In the genomic region with DNA sequence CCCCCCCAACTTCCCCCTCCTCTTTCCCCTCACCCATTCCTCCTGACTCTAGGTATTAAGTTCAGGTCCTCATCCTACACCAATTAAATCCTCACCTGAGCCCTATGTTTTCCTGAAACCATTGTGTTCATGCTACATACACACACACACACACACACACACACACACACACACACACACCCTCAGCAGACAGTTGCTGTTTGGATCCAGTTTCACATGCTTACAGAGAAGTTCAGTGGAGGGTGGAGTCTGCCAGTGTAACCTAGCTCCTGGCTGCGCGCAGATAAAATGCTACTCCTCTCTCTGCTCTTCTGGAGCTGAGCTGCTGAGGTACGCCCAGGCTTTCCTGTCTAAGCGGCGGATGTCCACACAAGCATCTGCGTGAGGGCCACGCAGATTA, we compare ENCODE assay signal across 22 mouse cellular contexts.
DNase-seq lines count a peak whose midpoint lies in the region; ATAC-seq and TF ChIP-seq lines count a peak whose summit lies in the region.
"Had no signal": no experiment of that assay in that cellular context is flagged by ENCODE, and none has a peak within 500 bp of the region (broad histone marks: within the 10 kb centered on the region; RNA-seq: fewer than 3 reads in every experiment).

No protein-coding gene starts in this region.

- no peak for TF ChIP-seq CTCF in kidney, adult 2 months (conservative IDR thresholded peaks at IDR 0.05; ENCODE audit: insufficient read depth, insufficient read length, low read depth, low read length)

- peaks cover 54% of the 10 kb centered on the region for H3K4me1 ChIP-seq in heart, embryonic 10.5 days
- peaks cover 11% of the 10 kb centered on the region; the same call in 1 of the 2 replicates for H3K4me1 ChIP-seq in kidney, embryonic 14.5 days (ENCODE audit: control insufficient read depth, insufficient read depth, low read length)
- peaks cover 5% of the 10 kb centered on the region; the same call in 1 of the 2 replicates for H3K4me1 ChIP-seq in kidney, adult 2 months (ENCODE audit: control insufficient read depth, insufficient read depth, low read length)
- H3K4me1 ChIP-seq in liver, embryonic 11.5 days (replicated peaks; ENCODE audit: control insufficient read depth, insufficient read depth, low read length), result no peaks in the 10 kb centered on the region

- no peak overlapping the region for H3K9ac ChIP-seq in kidney, embryonic 14.5 days (ENCODE audit: low read depth, low read length)
- H3K9ac ChIP-seq in liver, embryonic 11.5 days (ENCODE audit: low read depth, low read length), result no peak overlapping the region
- H3K9ac ChIP-seq: forebrain, embryonic 13.5 days; limb, embryonic 15.5 days; lung, embryonic 15.5 days had no signal

- peak overlapping the region; percentile 69 for H3K27ac ChIP-seq in heart, embryonic 10.5 days
- no peak overlapping the region for H3K27ac ChIP-seq in kidney, embryonic 14.5 days (ENCODE audit: low read depth, low read length)
- no peak overlapping the region for H3K27ac ChIP-seq in kidney, adult 2 months (ENCODE audit: insufficient read depth, low read depth, low read length)
- H3K27ac ChIP-seq in liver, embryonic 11.5 days (ENCODE audit: low read depth, low read length), result no peak overlapping the region
- H3K27ac ChIP-seq: forebrain, embryonic 13.5 days; limb, embryonic 15.5 days; lung, embryonic 15.5 days had no signal

- no peak overlapping the region for H3K4me2 ChIP-seq in kidney, embryonic 14.5 days (replicated peaks; ENCODE audit: low read depth, low read length)
- no peak overlapping the region for H3K4me2 ChIP-seq in liver, embryonic 11.5 days
- H3K4me2 ChIP-seq: forebrain, embryonic 13.5 days; limb, embryonic 15.5 days; lung, embryonic 15.5 days had no signal

- DNase-seq in heart, embryonic 10.5 days (ENCODE audit: low spot score), result peak; percentile 87
- DNase-seq in heart, adult 11 months, result no peak
- DNase-seq in kidney, adult 2 months, result no peak
- DNase-seq in embryo, embryonic 11 days, result peak; percentile 27
- peak; percentile 34 for DNase-seq in liver, embryonic 11.5 days (ENCODE audit: low spot score)
- no peak for DNase-seq in thymus, postnatal 25 days
- DNase-seq: adrenal gland, postnatal 10 days; cerebellum, adult 11-12 months; cerebellum, postnatal 25 days; gastrocnemius, postnatal 36 days; kidney, postnatal 25 days; midbrain, embryonic 14.5 days; right cerebral cortex, postnatal 4 days; thymus, postnatal 36 days had no signal

- peak; percentile 74 for ATAC-seq in kidney, embryonic 14.5 days (ENCODE audit: low FRiP score, low TSS enrichment)
- peak; percentile 89 for ATAC-seq in liver, embryonic 11.5 days (replicated peaks; ENCODE audit: low FRiP score)
- no peak for ATAC-seq in megakaryocyte progenitor cell, adult 5-6 weeks (replicated peaks; ENCODE audit: poor library complexity)
- ATAC-seq: forebrain, embryonic 13.5 days; inflammation-experienced regulatory T-cells, adult 6 months had no signal

- no peak overlapping the region for H3K4me3 ChIP-seq in heart, embryonic 10.5 days
- H3K4me3 ChIP-seq in kidney, embryonic 14.5 days (ENCODE audit: low read length), result no peak overlapping the region
- no peak overlapping the region for H3K4me3 ChIP-seq in kidney, adult 2 months (ENCODE audit: insufficient read depth, low read depth, low read length)
- no peak overlapping the region for H3K4me3 ChIP-seq in liver, embryonic 11.5 days (ENCODE audit: low read depth, low read length)
- H3K4me3 ChIP-seq: forebrain, embryonic 13.5 days; limb, embryonic 15.5 days; lung, embryonic 15.5 days; myocyte had no signal

- no peaks in the 10 kb centered on the region for H3K36me3 ChIP-seq in heart, embryonic 10.5 days
- no peaks in the 10 kb centered on the region for H3K36me3 ChIP-seq in kidney, embryonic 14.5 days (ENCODE audit: control insufficient read depth, insufficient read depth, low read length)
- H3K36me3 ChIP-seq in kidney, adult 2 months (ENCODE audit: control insufficient read depth, insufficient read depth, low read length), result no peaks in the 10 kb centered on the region
- H3K36me3 ChIP-seq in liver, embryonic 11.5 days (ENCODE audit: control insufficient read depth, insufficient read depth, low read length), result no peaks in the 10 kb centered on the region
- H3K36me3 ChIP-seq: limb, embryonic 15.5 days; lung, embryonic 15.5 days had no signal

- H3K27me3 ChIP-seq in heart, embryonic 10.5 days (ENCODE audit: insufficient read depth, poor library complexity, severe bottlenecking), result no peaks in the 10 kb centered on the region
- no peaks in the 10 kb centered on the region for H3K27me3 ChIP-seq in kidney, embryonic 14.5 days (ENCODE audit: control insufficient read depth, insufficient read depth, low read length)
- no peaks in the 10 kb centered on the region for H3K27me3 ChIP-seq in kidney, adult 2 months (replicated peaks; ENCODE audit: control insufficient read depth, insufficient read depth, low read length)
- no peaks in the 10 kb centered on the region for H3K27me3 ChIP-seq in liver, embryonic 11.5 days (replicated peaks; ENCODE audit: control insufficient read depth, insufficient read depth, low read length)
- H3K27me3 ChIP-seq: CH12.LX; forebrain, embryonic 13.5 days; limb, embryonic 15.5 days; lung, embryonic 15.5 days had no signal

- H3K9me3 ChIP-seq in heart, embryonic 10.5 days, result no peaks in the 10 kb centered on the region
- no peaks in the 10 kb centered on the region for H3K9me3 ChIP-seq in kidney, embryonic 14.5 days (ENCODE audit: control insufficient read depth, low read length)
- no peaks in the 10 kb centered on the region for H3K9me3 ChIP-seq in liver, embryonic 11.5 days (ENCODE audit: control insufficient read depth, low read length)
- H3K9me3 ChIP-seq: forebrain, embryonic 13.5 days; limb, embryonic 15.5 days; lung, embryonic 15.5 days had no signal

- TF ChIP-seq POLR2A in kidney, adult 2 months (IDR thresholded peaks at IDR 0.05; ENCODE audit: low read depth, low read length), result no peak

- WGBS in heart, embryonic 10.5 days, result 31% methylated on average over 7 of the region's 7 CpGs
- 41% methylated on average over 7 of the region's 7 CpGs for WGBS in kidney, embryonic 14.5 days
- 65% methylated on average over 7 of the region's 7 CpGs for WGBS in kidney, adult 2 months
- WGBS in liver, embryonic 11.5 days, result 54% methylated on average over 7 of the region's 7 CpGs

Comparison
In these comparisons a context has a peak if more than half of its experiments do, and no peak if none do; other contexts are left out.
1. DNase-seq: peak in heart, embryonic 10.5 days (single experiment), embryo, embryonic 11 days (single experiment) and liver, embryonic 11.5 days (single experiment); none in heart, adult 11 months (single experiment), kidney, adult 2 months (single experiment) and thymus, postnatal 25 days (single experiment).